Mouse (Mus musculus): ENCODE measurements around the gene Apc2.

DNA sequence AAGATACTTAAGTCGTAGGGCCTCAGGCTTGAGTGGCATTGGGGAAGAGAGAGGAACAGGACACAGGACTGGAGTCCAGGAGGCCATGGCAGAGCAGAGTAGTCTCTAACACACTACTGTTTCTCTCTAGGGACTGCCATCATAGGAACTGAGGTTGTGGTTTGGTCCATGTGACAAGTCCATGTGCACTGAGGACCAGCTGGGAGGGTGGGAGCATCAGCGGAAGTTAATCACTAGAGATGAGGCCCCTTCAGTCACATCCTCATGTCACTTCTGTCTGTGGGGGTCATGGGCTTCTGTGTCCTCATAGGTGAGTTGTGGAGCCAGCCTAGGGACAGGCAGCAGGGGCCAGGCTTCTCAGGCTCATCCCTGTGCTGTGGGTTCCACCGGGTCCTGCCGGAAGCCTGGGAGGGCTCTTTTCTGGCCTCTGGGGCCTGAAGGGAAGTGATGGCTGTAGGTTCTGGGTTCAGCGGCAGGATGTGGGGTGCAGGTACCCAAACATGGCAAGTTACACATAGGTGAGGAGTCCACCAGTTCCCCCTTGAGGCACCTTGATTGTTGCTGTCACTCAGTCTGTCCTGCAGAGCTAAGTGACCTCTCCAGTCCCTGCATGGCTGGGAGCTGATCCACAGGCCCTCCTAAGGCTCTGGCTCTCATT is 24.5 kb upstream of the Apc2 start:
- TF ChIP-seq CTCF (IDR thresholded peaks at IDR 0.05; ENCODE audit: insufficient read depth, low read length), result no peak
- no peak for TF ChIP-seq POLR2A (IDR thresholded peaks at IDR 0.05; ENCODE audit: borderline replicate concordance, extremely low read depth, low read depth, low read length)
